Mouse (Mus musculus) intestine, postnatal 0 days (tissue): ENCODE measurements around the gene Klhl3. TPM values are rescaled to one million over a fixed set of nuclear protein-coding genes. Genes with fewer than 3 reads are reported as not detected.
A peak's percentile ranks its signal among the peaks of the same experiment; 100 is the strongest.

ENCODE experiments used
- ATAC-seq: fragments of 200-750 bp; cut with Nextera tagmentation; 2 replicates; pipeline ENCODE4 v1.8.0; 2017; ENCODE audit warnings: mild to moderate bottlenecking, moderate TSS enrichment, moderate library complexity
- H3K27ac ChIP-seq: fragments of 300-500 bp; sonication (generic); 2 replicates; pipeline ENCODE4 v1.5.1; 2014; ENCODE audit warnings: mild to moderate bottlenecking, low read depth, low read length, moderate library complexity
- H3K27me3 ChIP-seq: fragments of 300-500 bp; sonication (generic); replicated peaks from 2 replicates; pipeline ENCODE4 v1.6.1; 2014; ENCODE audit warnings: low read length, mixed read lengths; ENCODE audit not compliant: control insufficient read depth, insufficient read depth
- H3K36me3 ChIP-seq: fragments of 300-500 bp; sonication (generic); 2 replicates; pipeline ENCODE4 v1.6.1; 2014; ENCODE audit warnings: mild to moderate bottlenecking, moderate library complexity; ENCODE audit not compliant: control insufficient read depth, insufficient read depth
- H3K4me1 ChIP-seq: fragments of 300-500 bp; sonication (generic); replicated peaks from 2 replicates; pipeline ENCODE4 v1.6.1; 2014; ENCODE audit warnings: antibody characterized with exemption, low read length, mixed read lengths; ENCODE audit not compliant: control insufficient read depth, insufficient read depth
- H3K4me2 ChIP-seq: fragments of 300-500 bp; sonication (generic); replicated peaks from 2 replicates; pipeline ENCODE4 v1.6.1; 2014; ENCODE audit warnings: low read depth, mild to moderate bottlenecking, moderate library complexity
- H3K4me3 ChIP-seq: fragments of 300-500 bp; sonication (generic); 2 replicates; pipeline ENCODE4 v1.5.1; 2014; ENCODE audit warnings: low read depth, low read length
- H3K9ac ChIP-seq: fragments of 300-500 bp; sonication (generic); 2 replicates; pipeline ENCODE4 v1.6.1; 2014; ENCODE audit warnings: mild to moderate bottlenecking, low read depth, low read length
- H3K9me3 ChIP-seq: fragments of 300-500 bp; sonication (generic); 2 replicates; pipeline ENCODE4 v1.6.1; 2016; ENCODE audit warnings: mixed run types; ENCODE audit not compliant: control insufficient read depth
- CTCF ChIP-seq: sonication (generic); IDR thresholded peaks from 2 replicates; pipeline ENCODE4 v1.5.1; 2016; ENCODE audit warnings: low read depth, mild to moderate bottlenecking, control low read depth, antibody characterized with exemption, moderate library complexity
- WGBS: fragments of 180-500 bp; shearing (Covaris S2); extraction: QIAGEN DNeasy Blood & Tissue Kit; methylation state at CpG from one replicate; pipeline ENCODE4 v1.1.7; 2014; 5-methylcytosine and 5-hydroxymethylcytosine counted together
- polyA plus RNA-seq: library from polyadenylated mRNA; unstranded; fragments of >200 nt; fragmentation: Nextera tagmentation; extraction: Ambion mirVana; gene quantifications from 2 replicates; pipeline ENCODE4 v1.2.1, GENCODE M21; 2015

Klhl3 gene
- polyA plus RNA-seq, 1 experiment from 2014 or later, result 0.74 TPM

- 38% methylated on average over 14 of the region's 14 CpGs for WGBS
- H3K4me3 ChIP-seq, result no peak overlapping the region
- H3K9ac ChIP-seq, result no peak overlapping the region
- peak overlapping the region; percentile 80 for H3K27ac ChIP-seq
- TF ChIP-seq CTCF, result no peak
- H3K4me1 ChIP-seq, result 0 out of 2 replicates have a peak, but pooled peaks cover 3% of the 10 kb centered on the region
- no peaks in the 10 kb centered on the region for H3K27me3 ChIP-seq
- H3K36me3 ChIP-seq, result no peaks in the 10 kb centered on the region
- H3K4me2 ChIP-seq, result peak overlapping the region; percentile 45
- no peak; the same call in 1 of the 2 replicates for ATAC-seq
- no peaks in the 10 kb centered on the region for H3K9me3 ChIP-seq
Observed at GRCm38 (mm10) chr13:58066496-58067389, 46.6 kb downstream of the Klhl3 start.

- Histone ChIP-seq H3K36me3 (no peaks in the 10 kb centered on the region), H3K4me2 (no peak overlapping the region), H3K27ac (0 out of 2 replicates have a peak overlapping the region, but pooled peaks have one; percentile 80), H3K9me3 (no peaks in the 10 kb centered on the region), H3K4me3 (no peak overlapping the region), H3K9ac (no peak overlapping the region), H3K27me3 (no peaks in the 10 kb centered on the region), H3K4me1 (0 out of 2 replicates have a peak, but pooled peaks cover 3% of the 10 kb centered on the region)
- TF ChIP-seq CTCF, result no peak
- 54% methylated on average over 13 of the region's 13 CpGs for WGBS
- no peak for ATAC-seq
Observed at GRCm38 (mm10) chr13:58066081-58066495, 47.3 kb downstream of the Klhl3 start.

- Histone ChIP-seq H3K9me3 (no peaks in the 10 kb centered on the region), H3K4me3 (no peak overlapping the region), H3K27me3 (no peaks in the 10 kb centered on the region), H3K9ac (no peak overlapping the region), H3K4me2 (no peak overlapping the region), H3K4me1 (0 out of 2 replicates have a peak, but pooled peaks cover 3% of the 10 kb centered on the region), H3K27ac (no peak overlapping the region), H3K36me3 (no peaks in the 10 kb centered on the region)
- 62% methylated on average over 5 of the region's 5 CpGs for WGBS
- no peak for TF ChIP-seq CTCF
- no peak for ATAC-seq
Observed at GRCm38 (mm10) chr13:58065316-58065715, 48.1 kb downstream of the Klhl3 start.

GRCm38 (mm10) chr13:58057953-58058870 is 55.2 kb downstream of the Klhl3 start:
- 7% methylated on average over 17 of the region's 17 CpGs for WGBS
- H3K4me2 ChIP-seq, result peak overlapping the region; percentile 22
- peak; percentile 40 for TF ChIP-seq CTCF
- peak overlapping the region; percentile 70 for H3K27ac ChIP-seq
- ATAC-seq, result peak; percentile 83
- no peaks in the 10 kb centered on the region for H3K36me3 ChIP-seq
- no peaks in the 10 kb centered on the region for H3K27me3 ChIP-seq
- H3K9me3 ChIP-seq, result no peaks in the 10 kb centered on the region
- H3K4me1 ChIP-seq, result peaks cover 11% of the 10 kb centered on the region
- H3K4me3 ChIP-seq, result no peak overlapping the region
- H3K9ac ChIP-seq, result no peak overlapping the region

- WGBS, result 81% methylated on average over 4 of the region's 4 CpGs
Observed at GRCm38 (mm10) chr13:58056618-58057017, 56.8 kb downstream of the Klhl3 start.

GRCm38 (mm10) chr13:58053628-58054027 is 59.8 kb downstream of the Klhl3 start:
- WGBS, result 91% methylated on average over 4 of the region's 4 CpGs
- TF ChIP-seq CTCF, result no peak
- peaks cover 7% of the 10 kb centered on the region for H3K4me1 ChIP-seq
- H3K36me3 ChIP-seq, result no peaks in the 10 kb centered on the region
- no peak for ATAC-seq
- H3K9ac ChIP-seq, result no peak overlapping the region
- no peak overlapping the region for H3K4me2 ChIP-seq
- no peak overlapping the region for H3K27ac ChIP-seq
- no peak overlapping the region for H3K4me3 ChIP-seq
- H3K27me3 ChIP-seq, result no peaks in the 10 kb centered on the region
- H3K9me3 ChIP-seq, result no peaks in the 10 kb centered on the region

More at GRCm38 (mm10) chr13:58056618-58057017, 56.8 kb downstream of the Klhl3 start:
- H3K4me3 ChIP-seq, result no peak overlapping the region
- no peaks in the 10 kb centered on the region for H3K9me3 ChIP-seq
- no peaks in the 10 kb centered on the region for H3K27me3 ChIP-seq
- no peak overlapping the region for H3K9ac ChIP-seq
- peaks cover 11% of the 10 kb centered on the region for H3K4me1 ChIP-seq
- H3K36me3 ChIP-seq, result no peaks in the 10 kb centered on the region
- no peak for ATAC-seq
- peak; percentile 64 for TF ChIP-seq CTCF
- H3K27ac ChIP-seq, result no peak overlapping the region
- H3K4me2 ChIP-seq, result no peak overlapping the region
